Mouse (Mus musculus) right cerebral cortex, postnatal 4 days (tissue): ENCODE results near the gene Dnaaf3.
"Not testable (repeated sequence)": the region's sequence is repeated elsewhere in the genome, so short reads cannot be mapped to it uniquely, and the experiment has no call there.

Experiments
- DNase-seq: peaks from one replicate; pipeline ENCODE4 v3.0.0-alpha.2; 2022

Dnaaf3 gene

DNA sequence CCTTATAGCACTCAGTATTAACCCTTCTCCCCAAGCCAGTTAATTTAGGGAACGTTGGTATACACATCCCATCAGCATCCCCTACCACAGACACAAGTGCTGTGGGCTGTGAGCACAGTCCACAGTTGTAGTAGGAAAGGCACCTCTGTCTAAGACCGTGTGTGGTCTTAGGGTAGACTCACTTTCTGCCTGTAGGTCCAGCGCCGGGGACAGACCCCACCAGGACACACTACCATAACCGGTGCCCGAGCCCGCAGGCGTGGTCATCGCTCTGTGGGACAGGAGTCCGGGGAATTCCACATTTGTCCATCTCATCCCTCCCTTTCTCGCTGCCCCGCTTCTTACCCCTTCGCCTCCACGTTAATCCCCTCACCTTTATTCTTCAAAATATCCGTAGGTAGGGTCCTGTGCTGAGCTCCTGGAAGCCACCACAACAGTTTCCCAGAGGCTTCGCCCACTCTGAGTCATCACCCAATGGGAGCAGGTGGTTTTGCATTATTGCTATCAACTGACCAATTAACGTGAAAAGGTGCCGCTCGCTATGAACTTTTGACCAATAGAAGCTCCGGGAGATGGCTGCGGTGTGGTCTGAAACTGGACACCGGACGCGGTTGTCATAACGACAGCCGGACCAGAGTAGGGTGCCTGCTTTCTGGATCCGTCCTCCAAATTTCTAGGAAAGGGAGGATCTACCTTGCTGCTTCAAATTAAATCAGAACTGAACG is at the start of gene Dnaaf3:
Gene Dnaaf3 (minus strand): TSS at position 449 of the 725 bp plus-strand sequence.
- DNase-seq = no peak

DNA sequence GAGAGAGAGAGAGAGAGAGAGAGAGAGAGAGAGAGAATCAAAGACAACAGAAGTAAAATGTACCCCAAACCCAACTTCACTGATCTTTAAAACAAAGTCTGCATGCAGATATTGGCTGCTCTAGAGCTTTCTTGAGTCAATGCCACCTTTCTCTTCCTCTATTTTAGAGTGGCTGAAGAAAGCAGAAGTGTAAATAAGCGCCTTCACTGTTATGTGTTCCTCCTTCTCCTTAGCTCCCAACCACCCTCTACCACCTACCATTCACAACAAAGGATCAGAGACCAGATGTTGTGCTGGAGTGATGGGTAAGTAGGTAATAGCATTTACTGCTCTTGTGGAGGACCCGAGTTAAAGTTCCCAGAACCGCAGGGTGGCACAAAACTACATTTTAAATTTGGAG is 49.2 kb upstream of the Dnaaf3 start:
- DNase-seq = not testable (repeated sequence)

DNA sequence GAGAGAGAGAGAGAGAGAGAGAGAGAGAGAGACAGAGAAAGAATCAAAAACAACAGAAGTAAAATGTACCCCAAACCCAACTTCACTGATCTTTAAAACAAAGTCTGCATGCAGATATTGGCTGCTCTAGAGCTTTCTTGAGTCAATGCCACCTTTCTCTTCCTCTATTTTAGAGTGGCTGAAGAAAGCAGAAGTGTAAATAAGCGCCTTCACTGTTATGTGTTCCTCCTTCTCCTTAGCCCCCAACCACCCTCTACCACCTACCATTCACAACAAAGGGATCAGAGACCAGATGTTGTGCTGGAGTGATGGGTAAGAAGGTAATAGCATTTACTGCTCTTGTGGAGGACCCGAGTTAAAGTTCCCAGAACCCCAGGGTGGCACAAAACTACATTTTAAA is 40.1 kb upstream of the Dnaaf3 start:
- DNase-seq = not testable (repeated sequence)

DNA sequence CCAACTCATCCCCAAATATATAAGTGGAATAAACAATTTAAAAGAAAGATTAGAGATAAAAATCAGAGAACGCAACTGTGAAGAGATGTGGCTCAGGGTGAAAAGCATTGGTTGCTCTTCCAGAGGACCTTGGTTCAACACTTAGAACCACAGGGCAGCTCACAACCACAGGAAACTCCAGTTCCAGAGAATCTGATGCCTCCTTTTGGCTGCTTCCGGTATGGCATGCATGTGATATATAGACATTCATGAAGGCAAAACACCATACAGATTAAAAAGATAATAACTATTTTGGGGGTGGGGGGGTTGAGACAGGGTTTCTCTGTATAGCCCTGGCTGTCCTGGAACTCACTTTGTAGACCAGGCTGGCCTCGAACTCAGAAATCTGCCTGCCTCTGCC is 30.4 kb upstream of the Dnaaf3 start:
- no peak for DNase-seq

DNA sequence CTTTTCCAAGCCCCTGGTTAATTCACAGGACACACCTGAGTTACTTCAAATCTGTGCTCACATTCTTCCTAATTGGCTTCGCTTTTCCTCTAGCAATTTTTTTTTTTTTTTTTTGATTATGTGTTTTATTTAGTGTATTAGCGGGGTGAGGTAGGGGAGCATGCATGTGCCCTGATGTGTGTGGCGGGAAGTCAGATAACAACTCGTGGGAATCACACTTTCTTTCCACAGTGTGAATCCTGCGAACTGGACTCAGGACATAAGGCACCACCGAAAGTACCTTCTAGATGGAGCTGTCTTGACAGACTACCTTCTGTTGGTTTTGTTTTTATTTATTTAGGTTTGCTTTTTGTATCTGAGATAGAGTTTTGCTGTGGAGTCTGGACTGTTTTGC is 24.9 kb upstream of the Dnaaf3 start:
- no peak for DNase-seq

DNA sequence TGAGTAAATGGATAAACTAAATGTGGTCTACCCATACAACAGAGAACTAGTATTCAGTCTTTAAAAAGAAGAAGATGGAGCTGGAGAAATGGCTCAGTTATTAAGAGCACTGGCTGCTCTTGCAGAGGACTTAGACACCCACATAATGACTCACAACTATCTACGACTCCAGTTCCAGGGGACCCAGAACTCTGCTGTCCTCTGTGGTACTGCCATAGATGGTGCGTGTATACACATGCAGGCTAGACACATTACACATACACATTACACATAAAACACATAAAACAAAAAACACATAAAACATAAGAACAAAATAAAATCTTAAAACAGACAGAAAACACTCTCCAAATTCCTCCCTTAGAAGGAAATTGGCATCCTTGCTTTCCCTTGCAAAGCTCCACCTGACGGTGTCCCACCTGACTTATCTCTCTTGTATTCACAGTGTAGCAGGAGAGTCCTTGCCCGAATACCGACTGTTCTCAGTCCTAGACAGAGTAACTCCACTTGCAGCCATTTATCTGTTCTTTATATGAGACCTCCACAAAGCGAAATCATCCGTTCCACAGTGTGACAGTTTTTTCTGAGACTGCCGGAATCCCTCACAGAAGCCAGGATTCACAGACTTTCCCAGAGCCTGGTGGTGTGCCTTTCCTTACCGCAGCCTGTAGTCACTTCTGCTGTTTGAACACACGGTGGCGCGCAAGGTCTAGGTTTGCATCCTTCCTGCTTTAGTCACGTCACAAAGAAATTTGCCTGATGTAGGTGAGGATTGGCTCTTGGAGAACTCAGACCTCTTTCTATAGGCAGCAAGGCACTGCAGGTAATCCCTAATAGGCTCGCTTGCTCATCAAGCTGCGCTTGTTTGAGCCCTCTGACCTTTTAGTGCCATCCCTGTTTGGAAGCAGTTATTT is 24.3 kb upstream of the Dnaaf3 start:
- DNase-seq = peak; percentile 90

DNA sequence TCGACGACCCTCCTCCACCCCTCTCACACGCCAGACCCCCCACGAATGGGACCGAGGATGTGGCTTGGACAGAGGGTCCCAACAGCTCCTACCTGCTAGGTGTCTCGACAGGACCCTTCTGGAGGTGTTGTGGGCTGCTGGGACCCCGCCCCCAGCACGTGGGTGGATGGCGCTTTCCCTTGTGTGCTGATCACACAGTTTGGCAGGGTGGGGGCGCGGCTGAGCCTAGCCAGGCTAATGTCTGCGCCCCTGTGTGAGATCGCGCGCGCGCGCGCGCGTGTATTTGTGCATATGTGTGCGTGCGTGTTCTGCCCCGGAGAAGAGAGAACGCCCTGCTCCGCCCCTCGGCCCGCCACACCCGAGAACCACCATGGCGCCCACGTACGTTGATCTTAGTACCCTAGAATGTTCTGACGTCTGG is 15.0 kb upstream of the Dnaaf3 start, which contains the start of gene Syt5:
Gene Syt5 (minus strand): TSS at position 321 of the 421 bp plus-strand sequence.
- DNase-seq = peak; percentile 88

DNA sequence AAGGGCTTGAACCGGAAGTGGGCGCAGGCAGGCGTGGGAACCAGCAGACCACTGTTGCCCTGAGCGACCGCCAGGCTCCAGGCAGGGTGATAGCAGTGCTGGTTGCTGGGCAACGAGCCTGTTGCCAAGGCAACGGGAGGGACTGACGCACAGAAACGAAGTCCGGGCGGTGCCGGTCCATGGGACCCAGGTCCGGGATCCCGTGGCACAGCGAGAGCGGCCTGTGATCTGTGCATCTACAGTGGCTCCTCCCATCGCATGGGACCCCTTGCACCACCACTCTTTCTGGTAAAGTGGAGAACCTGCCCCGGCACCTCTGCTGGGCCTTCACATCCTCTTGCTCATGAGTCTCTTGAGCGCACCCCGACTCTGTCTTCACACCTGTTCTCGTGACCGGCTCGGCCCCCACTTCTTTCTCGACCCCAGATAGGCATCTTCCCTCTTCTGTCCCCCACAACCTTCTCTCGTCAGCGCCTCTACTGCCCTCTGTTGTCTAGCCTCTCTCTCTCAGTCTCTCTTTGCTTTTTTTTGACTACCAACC is 14.4 kb upstream of the Dnaaf3 start:
- DNase-seq = peak; percentile 96

DNA sequence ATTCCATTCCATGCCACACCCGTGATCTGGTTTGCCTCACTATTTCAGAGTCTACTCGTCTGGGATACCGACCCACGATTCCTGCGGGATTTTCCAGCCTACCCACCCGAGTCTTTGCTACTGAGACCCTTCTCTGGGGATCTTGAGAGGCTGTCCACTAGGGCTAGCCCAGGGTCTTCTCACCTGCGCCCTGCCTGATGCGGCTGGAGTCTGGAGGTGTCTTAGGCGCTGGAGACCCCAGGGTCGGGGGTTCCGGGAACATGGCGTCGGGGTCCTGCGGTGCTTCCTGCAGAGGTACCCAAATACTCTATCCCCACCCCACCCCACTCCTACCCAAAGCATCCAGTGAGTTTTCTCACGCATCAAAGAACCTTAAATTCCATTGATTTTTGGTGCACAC is 13.8 kb upstream of the Dnaaf3 start:
- DNase-seq = no peak

DNA sequence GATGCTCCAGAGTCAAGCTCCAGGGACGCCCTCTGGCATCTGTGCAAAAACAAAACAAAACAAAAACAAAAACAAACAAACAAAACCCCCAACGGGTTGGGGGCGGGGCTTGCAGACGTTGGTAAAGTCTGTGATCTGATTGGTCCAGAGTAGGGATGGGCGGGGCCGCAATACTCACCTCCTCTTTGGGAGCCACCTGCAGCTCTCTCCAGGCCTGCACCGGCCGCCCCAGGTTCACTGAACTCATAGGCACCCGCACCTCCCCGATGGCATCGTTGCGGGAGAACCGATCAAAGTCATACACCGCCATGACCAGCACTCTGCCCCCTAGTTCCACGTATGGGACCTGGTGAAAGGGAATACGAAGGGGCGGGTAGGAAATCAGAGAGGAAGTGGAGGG is 9.8 kb upstream of the Dnaaf3 start:
- DNase-seq = no peak

DNA sequence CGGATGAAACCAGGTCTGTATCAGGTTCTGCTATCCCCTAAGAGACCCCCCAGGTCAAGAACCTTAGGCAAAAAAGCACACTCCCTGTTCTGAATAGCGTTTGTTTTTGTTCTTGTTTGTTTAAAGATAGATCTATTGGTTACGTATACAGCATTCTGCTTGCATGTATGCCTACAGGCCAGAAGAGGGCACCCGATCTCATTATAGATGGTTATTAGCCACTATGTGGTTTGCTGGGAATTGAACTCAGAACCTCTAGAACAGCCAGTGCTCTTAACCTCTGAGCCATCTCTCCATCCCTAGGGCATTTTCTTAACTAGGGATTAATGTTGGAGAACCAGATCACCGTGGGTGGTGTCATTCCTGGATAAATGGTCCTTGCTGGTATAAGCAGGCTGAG is 9.1 kb upstream of the Dnaaf3 start:
- DNase-seq = no peak

DNA sequence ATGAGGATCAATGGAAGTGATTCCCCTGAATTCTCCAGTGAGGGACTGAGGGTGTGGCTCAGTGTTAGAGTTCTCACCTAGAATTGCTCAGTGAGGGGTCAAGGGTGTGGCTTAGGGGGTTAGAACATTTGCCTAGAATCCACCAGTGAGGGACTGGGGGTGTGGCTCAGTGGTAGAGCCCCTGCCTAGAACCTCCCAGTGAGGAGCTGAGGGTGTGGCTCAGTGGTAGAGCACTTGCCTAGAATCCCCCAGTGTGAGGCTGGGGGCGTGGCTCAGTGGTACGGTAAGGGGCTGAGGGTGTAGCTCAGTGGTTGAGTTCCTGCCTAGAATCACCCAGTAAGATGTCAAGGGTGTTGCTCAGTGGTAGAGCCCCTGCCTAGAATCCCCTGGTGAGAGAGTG is 6.8 kb upstream of the Dnaaf3 start:
- no peak for DNase-seq

DNA sequence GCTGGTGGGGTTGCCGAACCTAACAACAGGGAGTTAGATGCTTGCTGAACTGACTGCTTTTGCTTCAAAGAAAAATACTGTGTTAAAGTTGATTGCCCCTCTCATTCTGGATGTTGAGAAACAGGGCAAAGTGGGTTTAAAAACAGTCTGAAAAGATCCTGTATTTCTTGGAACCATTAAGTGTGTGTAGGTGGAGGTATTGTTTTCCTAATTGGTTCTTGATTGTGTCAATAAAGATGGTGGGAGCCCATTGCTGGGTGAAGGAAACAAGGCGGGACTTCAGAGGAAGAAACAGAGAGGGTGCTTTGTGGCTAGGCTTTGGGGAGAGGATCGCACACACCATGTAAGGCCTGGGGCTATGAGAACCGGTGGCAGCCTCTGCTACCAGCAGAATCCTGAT is 4.9 kb upstream of the Dnaaf3 start:
- DNase-seq = no peak

DNA sequence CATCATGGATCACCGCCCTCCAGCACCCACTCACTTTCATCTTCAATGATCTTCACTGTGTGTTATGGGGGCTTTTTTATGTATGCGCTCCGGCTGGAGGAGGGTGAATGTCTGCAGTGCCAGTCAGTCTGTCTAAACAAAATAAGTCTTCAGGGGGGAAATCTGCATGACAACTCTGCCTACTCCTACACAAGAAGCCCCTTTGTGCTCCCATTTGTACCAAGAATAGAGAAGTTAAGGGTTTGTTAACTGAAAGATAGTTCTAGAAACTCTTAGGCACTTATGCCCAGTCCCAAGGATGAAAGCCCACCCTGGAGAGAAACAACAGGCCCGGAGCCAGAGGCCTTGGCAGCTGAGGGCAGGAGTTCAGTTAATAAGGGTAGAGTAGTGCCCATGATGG is 4.1 kb upstream of the Dnaaf3 start:
- DNase-seq = no peak

DNA sequence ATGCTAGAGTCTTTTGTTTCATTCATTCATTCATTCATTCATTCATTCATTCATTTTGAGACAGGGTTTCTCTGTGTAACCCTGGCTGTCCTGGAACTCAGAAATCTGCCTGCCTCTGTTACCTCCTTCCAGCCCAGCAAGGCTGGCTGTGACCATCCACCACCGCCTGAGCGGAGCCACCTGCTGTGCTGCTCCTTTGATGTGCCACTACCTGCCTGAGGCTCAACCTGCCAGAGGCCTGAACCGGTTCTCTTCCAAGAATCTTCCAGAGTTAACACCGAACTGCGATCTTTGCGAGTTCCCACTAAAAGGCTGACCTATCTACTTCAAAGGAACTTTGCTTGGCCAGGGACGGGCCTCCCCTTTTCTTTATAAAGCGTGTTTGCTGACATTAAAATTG is 2.1 kb downstream of the Dnaaf3 start:
- not testable (repeated sequence) for DNase-seq

DNA sequence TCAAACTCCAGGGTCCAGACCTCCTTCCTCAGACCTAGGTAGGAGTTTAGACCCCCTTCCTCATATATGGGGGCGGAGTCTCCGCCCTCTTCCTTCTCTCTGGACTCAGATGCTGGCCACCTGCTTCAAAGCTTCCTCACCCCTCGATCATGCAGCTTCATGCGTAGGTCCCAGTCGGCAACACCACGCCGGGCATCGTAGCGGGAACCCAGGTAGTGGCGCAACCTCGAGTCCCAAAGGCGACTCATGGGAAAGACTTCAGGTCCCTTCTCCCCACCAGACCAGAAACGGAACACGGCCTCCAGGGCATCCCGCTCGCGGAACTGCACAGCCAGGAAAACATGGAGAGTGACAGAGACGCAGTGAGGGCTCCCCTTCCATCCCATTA is 5.0 kb downstream of the Dnaaf3 start:
- no peak for DNase-seq

DNA sequence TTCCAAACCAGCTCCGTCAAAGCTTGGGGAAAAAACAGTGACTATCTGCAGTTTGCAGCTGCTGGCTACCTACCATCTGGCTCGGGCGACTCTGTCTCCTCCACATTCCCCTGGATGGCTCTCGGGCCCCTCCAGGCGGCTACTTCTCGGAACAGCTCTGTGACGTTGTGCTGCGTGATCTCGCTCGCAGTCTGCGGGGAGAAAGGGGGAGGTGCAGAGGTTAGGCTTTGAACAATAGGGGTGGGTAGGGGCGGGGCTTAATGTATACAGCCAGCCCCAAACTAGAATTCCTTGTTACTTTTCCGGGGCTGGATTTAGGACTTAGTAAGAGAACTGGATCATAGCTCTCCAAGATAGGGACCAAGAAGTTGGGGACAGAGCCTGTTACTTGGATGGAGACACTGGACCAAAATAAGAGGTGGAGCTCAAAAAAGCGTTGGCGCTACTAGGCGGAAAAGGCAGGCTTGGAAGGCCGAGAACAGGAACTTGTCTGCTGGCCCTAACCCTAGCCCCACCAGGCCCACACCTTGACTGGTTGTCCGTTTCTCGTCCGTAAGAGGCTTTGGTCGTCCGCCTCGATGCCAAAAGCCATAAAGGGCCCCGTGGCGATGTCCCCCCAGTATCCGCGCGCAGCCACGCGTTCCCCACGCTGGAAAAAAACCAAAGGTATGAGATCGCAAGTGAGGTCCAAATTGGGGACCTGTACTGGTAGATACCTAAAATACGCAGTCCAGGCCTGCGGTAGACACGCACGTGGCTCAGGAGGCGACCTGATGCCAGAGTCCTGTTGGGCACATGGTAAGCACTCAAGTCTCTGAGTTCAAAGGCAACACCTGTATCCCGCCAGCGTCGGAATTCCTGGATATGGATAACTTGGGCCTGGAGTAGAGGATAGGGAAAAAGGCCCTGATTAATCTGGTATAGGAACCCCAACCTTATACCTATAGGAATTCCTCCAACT is 5.6 kb downstream of the Dnaaf3 start:
- DNase-seq = peak; percentile 76

DNA sequence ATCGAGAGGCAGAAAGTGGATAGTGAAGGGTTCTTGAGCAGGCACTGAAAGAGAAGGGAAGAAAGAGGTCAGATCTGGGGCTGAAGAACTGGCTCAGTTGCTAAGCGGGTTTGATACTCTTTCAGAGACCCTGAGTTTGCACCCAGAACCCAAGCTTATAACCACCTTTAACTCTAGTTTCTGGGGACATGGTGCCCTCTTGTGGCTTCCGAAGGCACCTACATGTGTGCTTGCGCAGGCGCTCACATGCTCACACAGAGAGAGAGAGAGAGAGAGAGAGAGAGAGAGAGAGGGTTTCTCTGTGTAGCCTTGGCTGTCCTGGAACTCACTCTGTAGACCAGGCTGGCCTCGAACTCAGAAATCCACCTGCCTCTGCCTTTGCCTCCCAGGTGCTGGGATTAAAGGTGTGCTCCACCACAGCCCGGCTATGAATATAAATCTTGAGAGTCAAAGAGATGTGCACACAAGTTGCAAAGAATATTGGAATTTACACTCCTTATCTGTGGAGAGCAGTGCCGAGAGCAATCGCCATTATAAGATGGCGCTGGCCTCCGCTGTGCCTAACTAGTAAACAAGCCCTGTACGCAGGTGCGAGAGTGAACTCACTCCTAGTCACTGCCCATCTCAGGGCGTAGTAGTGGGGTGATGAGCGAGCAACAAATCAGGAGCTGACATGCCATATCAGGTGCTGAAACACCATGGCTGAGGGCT is 7.9 kb downstream of the Dnaaf3 start, which contains the start of gene Tnni3:
Gene Tnni3 (minus strand): TSS at position 18 of the 711 bp plus-strand sequence.
- peak; percentile 46 for DNase-seq

DNA sequence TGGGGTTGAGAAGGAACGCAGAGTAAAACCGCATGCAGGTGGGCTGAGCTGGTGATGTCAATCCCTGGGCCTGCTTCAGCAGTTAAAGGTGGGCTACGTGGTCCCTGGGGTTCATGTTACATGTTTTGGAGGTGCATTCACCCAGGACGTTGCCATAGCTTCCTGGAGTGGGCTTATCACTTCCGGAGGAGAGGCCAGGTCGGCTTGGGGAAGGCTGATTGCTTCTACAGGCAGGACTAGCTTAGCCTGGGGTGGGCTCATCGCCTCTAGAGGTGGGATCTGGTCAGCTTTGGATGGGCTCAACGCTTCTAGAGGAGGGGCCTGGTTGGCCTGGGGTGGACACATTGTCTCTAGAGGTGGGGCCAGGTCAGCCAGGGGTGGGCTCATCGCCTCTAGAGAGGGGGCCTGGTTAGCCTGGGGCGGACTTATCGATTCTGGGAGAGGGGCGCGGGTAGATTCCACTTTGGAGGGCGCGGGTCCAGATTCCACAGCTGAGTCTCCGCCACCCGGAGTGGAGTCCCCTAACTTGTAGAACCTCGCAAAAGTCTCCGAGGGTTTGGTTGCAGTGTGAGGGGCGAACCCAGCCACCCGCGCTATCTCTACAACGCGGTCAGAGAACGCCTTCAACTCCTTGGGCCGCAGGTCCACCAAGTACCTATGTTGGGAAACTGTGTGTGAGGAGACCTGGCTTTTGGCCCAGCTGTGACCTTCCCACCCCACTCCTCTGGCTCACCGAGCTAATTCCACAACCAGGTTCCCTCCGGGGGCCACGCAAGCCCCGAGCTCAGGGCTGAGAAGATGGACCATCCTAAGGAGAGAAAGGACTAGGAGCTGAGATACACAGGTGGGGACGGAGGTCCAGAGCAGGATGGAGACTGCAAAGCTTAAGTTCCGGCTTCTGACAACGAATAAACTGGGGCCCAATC is 8.8 kb downstream of the Dnaaf3 start:
- DNase-seq = no peak

DNA sequence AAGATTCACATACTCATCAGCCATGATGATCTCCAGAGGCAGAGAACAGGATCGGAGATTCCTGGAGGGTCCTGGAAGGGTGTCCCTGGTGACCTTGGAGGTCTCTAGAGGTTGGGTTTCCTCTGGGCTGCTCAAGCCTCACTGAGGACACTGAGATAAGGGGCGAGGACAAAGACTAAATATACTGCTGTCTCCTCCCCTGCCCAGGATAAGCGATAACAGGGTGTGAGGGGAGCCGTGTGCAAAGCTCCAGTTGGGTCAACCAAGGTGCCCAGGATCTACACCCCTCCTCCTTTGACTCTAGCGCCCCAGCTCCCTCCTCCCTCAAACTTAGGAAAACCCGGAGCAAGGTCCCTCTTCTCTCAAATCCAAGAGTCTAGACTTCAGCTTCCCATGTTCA is 10.0 kb downstream of the Dnaaf3 start:
- no peak for DNase-seq
